Mouse (Mus musculus): Measurements from ENCODE around the gene Slc25a41.

The Slc25a41 gene

DNA sequence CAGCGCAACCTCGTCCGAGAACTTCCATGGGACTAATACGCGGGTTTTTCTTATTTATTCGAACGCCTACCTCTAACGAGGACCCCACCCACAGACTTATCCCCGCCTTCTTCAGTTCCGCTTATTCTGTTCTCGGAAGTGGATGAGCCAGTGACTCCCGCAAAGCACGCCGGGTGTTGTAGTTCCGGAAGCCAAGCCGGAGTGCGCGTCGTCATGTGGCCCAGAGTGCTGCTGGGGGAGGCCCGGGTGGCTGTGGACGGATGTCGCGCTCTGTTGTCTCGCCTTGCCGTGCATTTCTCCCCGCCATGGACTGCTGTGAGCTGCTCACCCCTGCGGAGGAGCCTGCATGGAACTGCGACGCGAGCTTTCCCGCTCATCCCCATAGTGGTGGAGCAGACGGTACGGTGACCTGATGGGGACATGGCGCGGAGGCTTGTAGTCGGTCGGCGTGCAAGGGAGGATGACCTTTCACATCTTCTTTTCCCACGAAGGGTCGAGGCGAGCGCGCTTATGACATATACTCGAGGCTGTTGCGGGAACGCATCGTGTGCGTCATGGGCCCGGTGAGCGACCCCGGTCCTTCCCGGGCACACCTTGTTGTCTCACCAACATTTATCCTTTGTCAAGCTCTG, 51.2 kb downstream of the Slc25a41 start, which contains the start of gene Clpp:
Clpp (plus strand) TSS at position 191 of the 632 bp plus-strand sequence.
- peak; percentile 89 for DNase-seq

DNA sequence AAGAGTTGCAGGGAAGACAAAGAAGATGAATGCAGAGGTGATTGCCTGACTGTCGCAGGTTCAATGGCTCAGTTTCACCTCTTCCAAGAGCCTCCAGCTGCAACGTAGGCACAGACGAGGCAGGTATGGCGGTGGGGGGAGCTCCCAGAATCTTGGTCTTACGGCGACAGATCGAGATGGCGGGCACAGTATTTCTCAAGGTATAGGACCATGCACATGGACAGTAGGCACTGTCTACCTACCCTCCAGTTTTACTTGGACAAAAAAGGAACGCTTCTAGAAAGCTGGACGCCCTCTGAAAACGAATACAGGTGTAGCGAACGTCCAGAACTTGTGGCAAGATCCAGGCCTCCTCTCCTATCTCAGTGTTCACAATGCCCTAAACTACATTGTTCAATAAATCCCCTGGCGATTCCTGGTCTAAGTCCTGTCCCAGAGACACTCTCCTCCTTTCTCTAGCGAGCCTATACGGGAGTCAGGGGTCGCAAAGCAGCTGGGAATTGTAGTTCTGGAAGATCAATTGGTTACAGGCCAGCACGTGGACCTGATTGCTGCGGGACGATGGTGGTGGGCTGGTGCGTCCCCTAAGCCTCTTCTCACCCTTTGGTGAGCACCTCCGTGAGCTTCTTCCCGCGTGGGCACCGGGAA, 51.9 kb downstream of the Slc25a41 start:
- no peak for DNase-seq

DNA sequence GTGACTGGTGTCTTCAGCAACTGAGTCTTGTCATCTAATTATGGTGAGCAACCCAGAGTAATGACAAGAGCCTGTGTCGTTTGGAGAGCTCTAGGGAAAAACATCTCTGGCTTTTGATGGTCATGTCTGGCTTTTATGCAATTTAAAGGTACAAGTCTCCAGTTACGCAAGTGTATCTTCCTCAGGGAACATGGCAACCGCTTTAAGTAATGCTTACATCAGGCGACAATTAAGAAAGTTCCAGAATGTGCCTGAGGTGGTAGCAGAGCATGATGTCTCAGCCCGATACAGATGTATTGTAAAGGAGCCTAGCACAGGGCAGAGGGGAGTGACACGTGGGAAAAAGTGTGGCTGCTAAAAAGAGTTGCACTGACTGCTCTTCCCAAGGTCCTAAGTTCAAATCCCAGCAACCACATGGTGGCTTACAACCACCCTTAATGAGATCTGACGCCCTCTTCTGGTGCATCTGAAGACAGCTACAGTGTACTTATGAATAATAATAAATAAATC, 52.5 kb downstream of the Slc25a41 start:
- DNase-seq: no peak

DNA sequence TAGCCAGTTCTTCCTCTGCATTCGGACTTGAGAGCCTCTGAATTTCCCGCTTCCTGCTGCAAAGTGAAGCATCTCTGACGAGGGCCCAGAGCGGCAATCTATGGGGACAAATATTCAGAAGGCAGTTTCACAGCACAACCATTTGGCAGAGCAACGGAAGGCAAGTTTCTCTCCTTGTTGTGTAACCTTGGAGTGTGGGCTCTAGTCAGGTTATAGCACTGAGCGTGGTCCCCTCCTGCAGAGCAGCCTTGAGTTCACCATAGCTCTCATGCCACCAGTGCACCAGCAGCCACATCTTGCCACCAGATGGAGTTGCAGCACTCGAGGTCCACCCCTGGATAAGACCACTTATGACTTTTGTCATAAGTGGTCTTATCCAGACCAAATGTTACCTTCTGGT, 53.0 kb downstream of the Slc25a41 start:
- no peak for DNase-seq

DNA sequence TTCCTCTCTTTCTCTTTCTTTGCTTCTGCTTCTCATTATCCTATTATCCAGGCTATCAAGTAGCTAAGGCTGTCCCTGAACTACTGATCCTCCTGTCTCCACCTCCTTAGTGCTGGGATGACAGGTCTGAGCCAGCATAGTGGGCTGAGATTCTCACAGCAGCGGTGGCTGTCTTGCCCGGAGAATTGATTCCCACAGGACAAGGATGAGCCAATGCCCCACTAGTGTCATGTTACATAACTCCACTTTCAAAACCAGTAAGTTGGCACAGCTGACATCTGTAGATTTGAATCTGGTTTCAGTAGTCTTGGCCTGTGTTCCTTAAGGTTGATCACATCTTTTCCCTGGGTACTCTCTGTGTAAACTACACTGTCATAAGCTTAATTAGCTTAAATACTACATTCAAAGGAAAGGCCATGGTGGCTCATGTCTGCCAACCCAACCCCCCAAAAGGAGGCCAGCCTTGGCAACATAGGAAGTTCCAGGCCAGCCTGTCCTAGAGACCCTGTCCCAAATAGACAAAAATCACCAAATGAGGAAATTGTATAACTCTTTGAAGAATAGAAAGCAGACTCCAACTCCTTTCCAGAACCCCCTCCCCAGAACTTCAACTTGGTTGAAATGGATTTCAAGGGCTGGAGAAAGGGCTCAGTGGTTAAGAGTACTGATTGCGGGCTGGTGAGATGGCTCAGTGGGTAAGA, 55.2 kb downstream of the Slc25a41 start:
- no peak for DNase-seq

DNA sequence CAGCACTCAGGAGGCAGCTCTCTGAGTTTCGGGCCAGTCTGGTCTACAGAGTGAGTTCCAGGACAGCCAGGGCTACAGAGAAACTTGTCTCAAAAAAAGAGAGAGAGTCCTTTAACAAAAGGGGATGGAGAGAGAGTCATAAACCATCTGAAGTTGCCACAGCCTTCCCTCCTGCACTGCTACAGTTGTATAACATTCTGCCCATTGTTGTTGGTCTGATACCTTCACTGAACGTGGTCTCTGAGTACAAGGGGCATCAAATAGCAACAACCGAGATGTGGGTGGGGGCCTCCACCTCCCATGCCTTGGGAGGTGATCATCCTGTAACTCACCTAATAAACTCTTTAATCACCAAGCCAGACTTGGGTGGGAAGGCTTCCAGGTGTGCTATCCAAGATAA, 55.8 kb downstream of the Slc25a41 start:
- no peak for DNase-seq

DNA sequence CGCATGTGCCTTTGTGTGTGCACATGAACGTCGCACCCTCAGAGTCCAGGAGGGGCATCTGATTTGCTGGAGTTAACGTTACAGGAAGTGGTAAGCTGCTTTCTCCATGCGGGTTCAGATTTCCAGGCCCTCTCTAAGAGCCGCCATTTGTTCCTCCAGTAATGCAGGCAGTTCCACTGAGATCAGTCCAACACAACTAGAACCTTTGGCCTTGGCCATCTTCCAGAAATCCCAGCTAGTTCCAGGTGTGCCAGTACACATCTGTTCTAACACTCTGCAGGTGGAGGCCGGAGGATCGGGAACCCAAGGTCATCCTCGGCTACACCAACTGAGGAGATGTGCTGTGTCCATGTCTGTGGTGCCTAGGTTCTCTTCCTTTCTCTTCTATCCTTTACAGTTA, 56.6 kb downstream of the Slc25a41 start:
- DNase-seq: no peak

Measured in cerebellum, adult 11 months (tissue).